Mouse (Mus musculus): ENCODE results near the gene Ubqln1.

- no peak for TF ChIP-seq CTCF (IDR thresholded peaks at IDR 0.05; ENCODE audit: insufficient read depth, low read length)
- no peak for TF ChIP-seq POLR2A (IDR thresholded peaks at IDR 0.05; ENCODE audit: borderline replicate concordance, extremely low read depth, low read depth, low read length)
These were observed 23.3 kb downstream of the Ubqln1 start for GRCm38 (mm10) chr13:58192146-58192545.

All from lung, adult 2 months (tissue).